Comparison of ENCODE assay signal across 8 mouse cellular contexts in the genomic region with DNA sequence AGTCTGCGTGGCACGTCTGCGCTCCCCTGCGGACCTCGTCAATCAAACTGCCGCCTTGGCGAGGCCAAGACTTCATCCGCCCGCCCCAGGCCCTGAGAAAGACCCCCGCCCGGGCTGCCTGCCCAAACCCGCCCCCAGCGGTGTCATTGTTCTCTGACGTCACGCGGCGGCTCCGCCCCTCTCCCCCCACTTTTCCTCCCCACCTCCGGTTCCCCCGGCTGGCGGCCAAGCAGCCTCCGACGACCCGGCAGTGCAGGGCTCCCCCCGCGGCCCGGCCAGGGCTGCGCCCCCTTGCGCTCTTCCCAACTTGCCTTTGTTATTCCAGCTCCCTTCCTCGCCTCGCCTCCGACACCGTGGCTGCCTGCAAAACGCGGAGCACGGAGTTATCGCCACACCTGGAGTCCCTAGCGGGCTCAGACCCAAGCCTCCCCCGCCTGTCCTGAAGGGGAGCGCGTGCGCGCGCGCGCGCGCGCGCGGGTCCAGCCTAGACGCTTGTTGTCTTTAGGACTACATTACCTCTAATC. TPM values are rescaled to one million over a fixed set of nuclear protein-coding genes. Genes with fewer than 3 reads are reported as not detected.
A peak's percentile ranks its signal among the peaks of the same experiment; 100 is the strongest.
DNase-seq lines count a peak whose midpoint lies in the region; ATAC-seq lines count a peak whose summit lies in the region.

No protein-coding gene starts in this region.

- peak; percentile 81 for DNase-seq in T-cell, adult 2 months (ENCODE audit: low spot score)
- DNase-seq in cerebellum, postnatal 4 days (ENCODE audit: low spot score in 2 of 2), result peak; percentile 98
- peak; percentile 95 for DNase-seq in gastrocnemius, postnatal 10 days
- peak; percentile 93 for DNase-seq in induced T-regulatory cell, adult 2 months (ENCODE audit: low read depth)
- peak; percentile 87 to 94 for DNase-seq in left cerebral cortex, adult 8-10 months (ENCODE audit: low spot score in 2 of 2)
- DNase-seq in right cerebral cortex, adult 18-20 months, result peak; percentile 93
- DNase-seq in urinary bladder, adult 2 months (ENCODE audit: low spot score), result peak; percentile 93

- peak; percentile 56 for ATAC-seq in megakaryocyte, adult 5-6 weeks (ENCODE audit: poor library complexity, severe bottlenecking)

RNA-seq across cellular contexts. Expression of gene Zmiz1, which starts 1.5 kb away (rescaled TPM):
- total RNA-seq in gastrocnemius, postnatal 10 days (2021), result 10 to 100 TPM; 31.6 to 43.8 TPM
- 10 to 100 TPM; 90.1 to 94.2 (median 92.3) TPM for total RNA-seq in left cerebral cortex, adult 8-10 months (2022)
- 88.9 and 90.1 TPM in 2 replicates for total RNA-seq in megakaryocyte, adult 5-6 weeks (2015)
- 11.4 and 15.6 TPM in 2 replicates for total RNA-seq in megakaryocyte, adult 5-6 weeks (2017)
- 15.3 and 31.4 TPM in 2 replicates for polyA plus RNA-seq in urinary bladder, adult 2 months (2012; rRNA removed)

Comparison
In these comparisons a context has a peak if more than half of its experiments do, and no peak if none do; other contexts are left out.
1. Peak in every context shown above with its lines: DNase-seq and ATAC-seq.